Mouse (Mus musculus) layer of hippocampus, adult 9-11 months (tissue): Measurements from ENCODE around the gene Gm11361.

ENCODE experiments used
- DNase-seq: peaks from one replicate; pipeline ENCODE4 v3.0.0; 2022

Gene Gm11361

DNA sequence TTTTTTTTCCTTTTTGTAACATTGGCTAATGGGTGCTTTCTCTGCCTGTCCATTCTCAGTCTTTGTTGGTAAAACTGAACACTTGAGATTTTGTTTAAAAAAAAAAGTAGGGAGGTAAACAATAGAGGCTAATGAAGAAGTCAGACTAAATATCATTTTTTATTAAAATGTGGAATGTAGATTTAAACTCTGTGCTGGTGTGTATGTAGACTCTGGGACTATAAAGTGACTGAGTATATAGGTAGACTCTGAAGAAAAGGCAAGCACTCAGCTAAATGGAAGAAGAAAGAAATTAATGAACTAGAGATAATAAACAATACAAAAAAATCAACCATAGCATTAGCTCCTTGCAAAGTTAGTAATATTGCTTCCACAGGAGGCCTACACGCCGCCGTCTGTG, at the start of gene Gm11361:
Gm11361 (plus strand) TSS at position 301 of the 400 bp plus-strand sequence.
- DNase-seq = no peak

GRCm38 (mm10) chr13:28264399-28264798, 7.1 kb downstream of the Gm11361 start:
- no peak for DNase-seq

DNA sequence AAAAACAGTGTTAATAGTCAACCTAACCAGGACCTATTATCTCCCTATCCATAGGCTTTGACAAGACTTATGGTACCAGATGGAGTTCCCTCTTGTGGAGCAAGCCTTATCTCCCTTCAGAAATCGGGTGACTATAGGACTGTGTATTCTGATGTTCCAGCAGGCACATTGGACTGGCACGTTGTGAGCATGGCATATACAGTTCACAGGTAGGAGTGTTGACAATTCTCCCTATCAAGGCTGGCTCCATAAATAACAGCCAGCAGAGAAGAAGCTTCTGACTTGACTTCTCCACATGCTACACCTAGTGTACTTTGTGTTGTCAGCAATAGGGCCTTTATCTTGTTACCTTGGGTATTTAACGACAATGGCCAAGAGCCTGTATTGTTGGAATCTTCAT, 30.0 kb downstream of the Gm11361 start:
- no peak for DNase-seq

DNA sequence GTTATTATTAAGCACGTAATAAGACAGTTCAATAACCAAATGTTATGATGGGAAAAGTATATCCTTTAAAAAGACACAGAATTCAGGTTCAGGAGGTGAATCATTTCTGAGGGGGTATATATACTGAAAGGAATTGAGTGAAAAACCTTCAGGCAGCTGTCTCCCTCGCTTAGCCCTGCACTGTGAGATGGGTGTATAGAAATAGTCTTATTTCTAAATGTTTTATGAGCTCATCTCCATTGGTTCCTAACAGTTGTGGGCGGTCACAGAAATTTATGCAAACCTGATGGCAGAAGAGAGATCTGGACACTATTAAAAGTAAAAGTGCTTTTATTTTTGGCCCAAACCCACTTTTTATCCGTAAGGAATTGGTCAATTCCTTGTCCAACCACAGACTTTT, 36.9 kb downstream of the Gm11361 start:
- DNase-seq = no peak

- no peak for DNase-seq
Measured at GRCm38 (mm10) chr13:28294757-28295361, 37.5 kb downstream of the Gm11361 start.

GRCm38 (mm10) chr13:28295492-28295891, 38.2 kb downstream of the Gm11361 start:
- DNase-seq = no peak

GRCm38 (mm10) chr13:28297098-28297497, 39.8 kb downstream of the Gm11361 start:
- no peak for DNase-seq

GRCm38 (mm10) chr13:28297577-28297976, 40.2 kb downstream of the Gm11361 start:
- DNase-seq = no peak
